ENCODE assay signal across 8 mouse cellular contexts in genomic region chrX:75083982-75084773, GRCm38 (mm10). TPM values are rescaled to one million over a fixed set of nuclear protein-coding genes. Genes with fewer than 3 reads are reported as not detected.
DNase-seq lines count a peak whose midpoint lies in the region; ATAC-seq and TF ChIP-seq lines count a peak whose summit lies in the region.

No protein-coding gene starts in this region.

- intact Hi-C loops in gastrocnemius, adult 2 months (cut with DNase I), result no loop called here

- no peak for TF ChIP-seq POLR2A in MEL (IDR thresholded peaks at IDR 0.05; ENCODE audit: control insufficient read depth in 1 of 2, insufficient read depth in 1 of 2, low read depth in 1 of 2, low read length in 2 of 2, poor library complexity in 1 of 2)

- H3K9me3 ChIP-seq in MEL (replicated peaks; ENCODE audit: insufficient read depth, low read length), result no peaks in the 10 kb centered on the region
- H3K9me3 ChIP-seq in intestine, embryonic 15.5 days, result no peaks in the 10 kb centered on the region
- H3K9me3 ChIP-seq in liver, embryonic 13.5 days (replicated peaks), result no peaks in the 10 kb centered on the region
- no peaks in the 10 kb centered on the region for H3K9me3 ChIP-seq in neural tube, embryonic 12.5 days

- peak overlapping the region; percentile 65 for H3K4me2 ChIP-seq in intestine, embryonic 15.5 days (replicated peaks)
- H3K4me2 ChIP-seq in liver, embryonic 13.5 days, result peak overlapping the region; percentile 73
- H3K4me2 ChIP-seq in neural tube, embryonic 12.5 days (replicated peaks), result peak overlapping the region; percentile 57

- peak; percentile 74 for DNase-seq in A20 (ENCODE audit: low read depth, low spot score)
- no peak for DNase-seq in MEL (ENCODE audit: low read depth, low spot score)
- peak; percentile 14 to 32 for DNase-seq in cerebellum, postnatal 10 days
- DNase-seq in gastrocnemius, adult 2 months, result no peak
- no peak for DNase-seq in liver, embryonic 13.5 days
- DNase-seq in urinary bladder, postnatal 25 days (ENCODE audit: low spot score), result no peak

- no peaks in the 10 kb centered on the region for H3K79me2 ChIP-seq in MEL (ENCODE audit: control insufficient read depth, insufficient read depth, low read length, poor library complexity)

- H3K9ac ChIP-seq in MEL (ENCODE audit: control insufficient read depth, low read depth, low read length, poor library complexity, severe bottlenecking), result peak overlapping the region; percentile 70
- H3K9ac ChIP-seq in intestine, embryonic 15.5 days, result peak overlapping the region; percentile 40
- peak overlapping the region; percentile 72 for H3K9ac ChIP-seq in liver, embryonic 13.5 days
- peak overlapping the region; percentile 26; the same call in 1 of the 2 replicates for H3K9ac ChIP-seq in neural tube, embryonic 12.5 days

- no peaks in the 10 kb centered on the region for H3K4me1 ChIP-seq in MEL (ENCODE audit: control insufficient read depth in 1 of 2, insufficient read depth in 2 of 2, low read length in 2 of 2)
- no peaks in the 10 kb centered on the region for H3K4me1 ChIP-seq in intestine, embryonic 15.5 days (replicated peaks)
- H3K4me1 ChIP-seq in liver, embryonic 13.5 days (replicated peaks), result 0 out of 2 replicates have a peak, but pooled peaks cover 5% of the 10 kb centered on the region
- H3K4me1 ChIP-seq in neural tube, embryonic 12.5 days, result no peaks in the 10 kb centered on the region

- no peaks in the 10 kb centered on the region for H3K36me3 ChIP-seq in MEL (ENCODE audit: control insufficient read depth in 1 of 2, insufficient read depth in 2 of 2, low read length in 2 of 2)
- no peaks in the 10 kb centered on the region for H3K36me3 ChIP-seq in intestine, embryonic 15.5 days
- no peaks in the 10 kb centered on the region for H3K36me3 ChIP-seq in liver, embryonic 13.5 days
- no peaks in the 10 kb centered on the region for H3K36me3 ChIP-seq in neural tube, embryonic 12.5 days

- no peaks in the 10 kb centered on the region for H3K27me3 ChIP-seq in MEL (ENCODE audit: control insufficient read depth in 1 of 2, insufficient read depth in 2 of 2, low read length in 2 of 2)
- no peaks in the 10 kb centered on the region for H3K27me3 ChIP-seq in intestine, embryonic 15.5 days (replicated peaks)
- no peaks in the 10 kb centered on the region for H3K27me3 ChIP-seq in liver, embryonic 13.5 days
- no peaks in the 10 kb centered on the region for H3K27me3 ChIP-seq in neural tube, embryonic 12.5 days (replicated peaks)

- no peak for TF ChIP-seq CTCF in MEL (IDR thresholded peaks at IDR 0.05 in 2 of 3, conservative IDR thresholded peaks at IDR 0.05 in 1 of 3; ENCODE audit: control insufficient read depth in 1 of 3, insufficient read depth in 1 of 3, low read depth in 2 of 3, low read length in 3 of 3, poor library complexity in 1 of 3, severe bottlenecking in 1 of 3)
- no peak for TF ChIP-seq CTCF in gastrocnemius, adult 2 months (IDR thresholded peaks at IDR 0.05)

- TF ChIP-seq RAD21 in MEL (IDR thresholded peaks at IDR 0.05; ENCODE audit: low read depth, low read length), result no peak

- H3K4me3 ChIP-seq in MEL (ENCODE audit: control insufficient read depth in 1 of 2, insufficient read depth in 1 of 2, low read depth in 2 of 2, low read length in 2 of 2), result peak overlapping the region; percentile 90 to 92
- peak overlapping the region; percentile 77 for H3K4me3 ChIP-seq in gastrocnemius, adult 2 months
- H3K4me3 ChIP-seq in intestine, embryonic 15.5 days (replicated peaks), result peak overlapping the region; percentile 47
- H3K4me3 ChIP-seq in liver, embryonic 13.5 days (replicated peaks), result peak overlapping the region; percentile 67
- peak overlapping the region; percentile 38 for H3K4me3 ChIP-seq in neural tube, embryonic 12.5 days

- no peak for TF ChIP-seq EP300 in MEL (IDR thresholded peaks at IDR 0.05; ENCODE audit: low read depth in 1 of 2, low read length in 2 of 2)

- H3K27ac ChIP-seq in MEL (ENCODE audit: control insufficient read depth, low read depth, low read length), result peak overlapping the region; percentile 47
- H3K27ac ChIP-seq in gastrocnemius, adult 2 months, result peak overlapping the region; percentile 74
- H3K27ac ChIP-seq in intestine, embryonic 15.5 days, result no peak overlapping the region
- peak overlapping the region; percentile 23; the same call in 1 of the 2 replicates for H3K27ac ChIP-seq in liver, embryonic 13.5 days
- H3K27ac ChIP-seq in neural tube, embryonic 12.5 days, result no peak overlapping the region

- ATAC-seq in intestine, embryonic 15.5 days, result peak; percentile 86
- ATAC-seq in liver, embryonic 13.5 days (ENCODE audit: low read depth), result peak; percentile 83
- peak; percentile 89 for ATAC-seq in neural tube, embryonic 12.5 days (ENCODE audit: low FRiP score, low read depth)

- 25% methylated on average over 25 of the region's 26 CpGs for WGBS in intestine, embryonic 15.5 days
- WGBS in liver, embryonic 13.5 days (ENCODE audit: insufficient replicate concordance), result 17% methylated on average over 26 of the region's 26 CpGs
- WGBS in neural tube, embryonic 12.5 days, result 26% methylated on average over 26 of the region's 26 CpGs

TF ChIP-seq in MEL, 35 proteins besides CTCF, POLR2A, EP300 and RAD21:
- TF ChIP-seq ETS1 (IDR thresholded peaks at IDR 0.05; ENCODE audit: low read depth, low read length) (0 out of 2 replicates have a peak, but pooled peaks have one; percentile 25), MYC (IDR thresholded peaks at IDR 0.05; ENCODE audit: low read depth, low read length) (no peak), TAL1 (IDR thresholded peaks at IDR 0.05; ENCODE audit: low read length) (no peak), USF1 (IDR thresholded peaks at IDR 0.05; ENCODE audit: low read depth, low read length) (peak; percentile 57; the same call in 1 of the 2 replicates), UBTF (IDR thresholded peaks at IDR 0.05; ENCODE audit: borderline replicate concordance, insufficient read depth, low read depth, low read length) (no peak), SIN3A (IDR thresholded peaks at IDR 0.05; ENCODE audit: low read length) (no peak), GATA1 (IDR thresholded peaks at IDR 0.05; ENCODE audit: low read depth, low read length) (no peak), ZNF384 (IDR thresholded peaks at IDR 0.05; ENCODE audit: low read depth, low read length) (no peak), MXI1 (IDR thresholded peaks at IDR 0.05; ENCODE audit: low read depth, low read length) (no peak), JUND (IDR thresholded peaks at IDR 0.05; ENCODE audit: low read depth, low read length) (no peak)

RNA-seq across cellular contexts. Expression of gene Gab3, which starts 1.1 kb away (rescaled TPM):
- 0.23 and 0.36 TPM in 2 replicates for total RNA-seq in MEL (2012; rRNA removed)
- polyA plus RNA-seq in MEL (2012; ENCODE audit: insufficient read depth in 1 of 2, insufficient read length in 2 of 2, low read depth in 1 of 2, low replicate concordance in 2 of 2, missing spikeins in 1 of 2), result under 1 TPM in 1 of 2 experiments, not detected in 1; 0.70 TPM
- total RNA-seq in gastrocnemius, adult 2 months (2021), result under 1 TPM; 0.47 to 0.64 TPM
- polyA plus RNA-seq in intestine, embryonic 15.5 days (2015; fragmentation: Nextera tagmentation; extraction: Ambion mirVana), result 1.9 and 2.7 TPM in 2 replicates
- polyA plus RNA-seq in liver, embryonic 13.5 days (2015; fragmentation: Nextera tagmentation; extraction: Ambion mirVana), result 1.2 and 1.3 TPM in 2 replicates
- 0.92 and 1.4 TPM in 2 replicates for polyA plus RNA-seq in neural tube, embryonic 12.5 days (2016; fragmentation: Nextera tagmentation; extraction: Ambion mirVana)

RNA-seq across cellular contexts. Expression of gene Dkc1, which starts 11.5 kb away (rescaled TPM):
- total RNA-seq in MEL (2012; rRNA removed), result 192 and 223 TPM in 2 replicates
- polyA plus RNA-seq in MEL (2012; ENCODE audit: insufficient read depth in 1 of 2, insufficient read length in 2 of 2, low read depth in 1 of 2, low replicate concordance in 2 of 2, missing spikeins in 1 of 2), result 100 to 1,000 TPM; 252 to 394 TPM
- total RNA-seq in gastrocnemius, adult 2 months (2021), result 10 to 100 TPM; 28.6 to 29.2 TPM
- 134 and 158 TPM in 2 replicates for polyA plus RNA-seq in intestine, embryonic 15.5 days (2015; fragmentation: Nextera tagmentation; extraction: Ambion mirVana)
- polyA plus RNA-seq in liver, embryonic 13.5 days (2015; fragmentation: Nextera tagmentation; extraction: Ambion mirVana), result 136 and 168 TPM in 2 replicates
- polyA plus RNA-seq in neural tube, embryonic 12.5 days (2016; fragmentation: Nextera tagmentation; extraction: Ambion mirVana), result 85.5 and 85.6 TPM in 2 replicates

RNA-seq across cellular contexts. Expression of gene Mpp1, which starts 46.6 kb away (rescaled TPM):
- total RNA-seq in MEL (2012; rRNA removed), result 14.3 and 14.7 TPM in 2 replicates
- polyA plus RNA-seq in MEL (2012; ENCODE audit: insufficient read depth in 1 of 2, insufficient read length in 2 of 2, low read depth in 1 of 2, low replicate concordance in 2 of 2, missing spikeins in 1 of 2), result 100 to 1,000 TPM in 1 of 2 experiments, 10 to 100 TPM in 1; 54.1 to 263 TPM
- 10 to 100 TPM; 11.8 to 12.2 TPM for total RNA-seq in gastrocnemius, adult 2 months (2021)
- polyA plus RNA-seq in intestine, embryonic 15.5 days (2015; fragmentation: Nextera tagmentation; extraction: Ambion mirVana), result 97.2 and 104 TPM in 2 replicates
- 104 and 113 TPM in 2 replicates for polyA plus RNA-seq in liver, embryonic 13.5 days (2015; fragmentation: Nextera tagmentation; extraction: Ambion mirVana)
- 23.7 and 26.1 TPM in 2 replicates for polyA plus RNA-seq in neural tube, embryonic 12.5 days (2016; fragmentation: Nextera tagmentation; extraction: Ambion mirVana)

Comparison
In these comparisons a context has a peak if more than half of its experiments do, and no peak if none do; other contexts are left out.
1. DNase-seq: peak in A20 (single experiment) and cerebellum, postnatal 10 days (2 of 2); none in MEL (single experiment), gastrocnemius, adult 2 months (single experiment), liver, embryonic 13.5 days (single experiment) and urinary bladder, postnatal 25 days (single experiment).
2. H3K27ac ChIP-seq: peak in MEL (single experiment), gastrocnemius, adult 2 months (single experiment) and liver, embryonic 13.5 days (single experiment); none in intestine, embryonic 15.5 days (single experiment) and neural tube, embryonic 12.5 days (single experiment).
3. H3K4me3 ChIP-seq: peak in every context shown above with its lines; median percentile 91 in MEL; 77 in gastrocnemius, adult 2 months; 67 in liver, embryonic 13.5 days; 47 in intestine, embryonic 15.5 days; 38 in neural tube, embryonic 12.5 days.
4. Peak in every context shown above with its lines, with median percentiles within 50 percentile points of each other: H3K9ac ChIP-seq, ATAC-seq and H3K4me2 ChIP-seq.